Mouse (Mus musculus) heart, embryonic 12.5 days (tissue): ENCODE measurements around the gene Rprml. TPM values are rescaled to one million over a fixed set of nuclear protein-coding genes. Genes with fewer than 3 reads are reported as not detected.

ENCODE experiments used
- ATAC-seq: fragments of 200-750 bp; cut with Nextera tagmentation; 2 replicates; pipeline ENCODE4 v1.8.0; 2017; ENCODE audit warnings: moderate TSS enrichment, moderate library complexity; ENCODE audit not compliant: insufficient number of reproducible peaks, low FRiP score
- H3K27ac ChIP-seq: fragments of 300-500 bp; sonication (generic); 2 replicates; pipeline ENCODE4 v1.5.1; 2016; ENCODE audit warnings: mild to moderate bottlenecking, moderate library complexity; ENCODE audit not compliant: poor library complexity, severe bottlenecking
- H3K27me3 ChIP-seq: fragments of 300-500 bp; sonication (generic); replicated peaks from 2 replicates; pipeline ENCODE4 v1.6.1; 2016; ENCODE audit warnings: mild to moderate bottlenecking, moderate library complexity
- H3K36me3 ChIP-seq: fragments of 300-500 bp; sonication (generic); 2 replicates; pipeline ENCODE4 v1.6.1; 2016; ENCODE audit warnings: mild to moderate bottlenecking, moderate library complexity
- H3K4me1 ChIP-seq: fragments of 300-500 bp; sonication (generic); replicated peaks from 2 replicates; pipeline ENCODE4 v1.6.1; 2016; ENCODE audit warnings: mild to moderate bottlenecking
- H3K4me2 ChIP-seq: fragments of 300-500 bp; sonication (generic); 2 replicates; pipeline ENCODE4 v1.6.1; 2016; ENCODE audit warnings: mild to moderate bottlenecking, moderate library complexity
- H3K4me3 ChIP-seq: fragments of 300-500 bp; sonication (generic); 2 replicates; pipeline ENCODE4 v1.5.1; 2016; ENCODE audit warnings: mild to moderate bottlenecking
- H3K9ac ChIP-seq: fragments of 300-500 bp; sonication (generic); 2 replicates; pipeline ENCODE4 v1.6.1; 2016; ENCODE audit warnings: mild to moderate bottlenecking, moderate library complexity
- H3K9me3 ChIP-seq: fragments of 300-500 bp; sonication (generic); replicated peaks from 2 replicates; pipeline ENCODE4 v1.6.1; 2016; ENCODE audit warnings: mild to moderate bottlenecking, moderate library complexity
- WGBS: fragments of 180-500 bp; shearing (Covaris S2); methylation state at CpG from one replicate; pipeline ENCODE4 v1.1.7; 2016; 5-methylcytosine and 5-hydroxymethylcytosine counted together
- polyA plus RNA-seq: library from polyadenylated mRNA; unstranded; fragments of >200 nt; fragmentation: Nextera tagmentation; extraction: Ambion mirVana; gene quantifications from 2 replicates; pipeline ENCODE4 v1.2.1, GENCODE M21; 2016

The Rprml gene
- 0.63 and 0.79 TPM in 2 replicates for polyA plus RNA-seq

DNA sequence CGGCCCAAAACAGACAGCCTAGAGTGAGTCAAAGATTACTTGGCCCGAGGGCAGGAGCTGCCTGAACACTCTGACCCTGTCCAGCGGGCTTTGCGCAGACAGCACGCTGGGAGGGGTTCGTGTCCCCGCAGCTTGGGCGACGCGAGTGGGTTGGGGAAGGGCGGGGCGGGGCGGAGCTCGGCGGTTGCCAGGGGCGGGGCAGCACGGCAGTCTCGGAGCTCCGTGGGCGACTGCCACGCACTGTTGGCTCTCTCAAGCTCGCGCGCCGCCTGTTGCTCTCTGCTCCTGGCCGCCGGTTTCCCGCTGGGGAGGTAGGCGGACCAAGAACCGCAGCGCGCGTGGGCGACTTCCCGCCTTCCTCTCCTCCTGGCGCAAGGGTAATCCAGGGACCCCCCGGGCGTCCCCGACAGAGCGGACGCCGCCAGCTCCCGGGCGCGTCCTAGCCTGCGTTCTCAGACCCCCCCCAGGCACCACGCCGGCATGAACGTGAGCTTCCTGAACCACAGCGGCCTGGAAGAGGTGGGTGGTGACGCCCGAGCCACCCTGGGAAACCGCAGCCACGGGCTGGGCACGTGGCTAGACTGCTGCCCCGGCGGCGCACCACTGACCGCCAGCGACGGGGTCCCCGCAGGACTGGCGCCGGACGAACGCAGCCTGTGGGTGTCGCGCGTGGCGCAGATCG lies at the start of gene Rprml:
Gene Rprml (plus strand): TSS at position 270 of the 682 bp plus-strand sequence.
- Histone ChIP-seq H3K36me3 (no peaks in the 10 kb centered on the region), H3K4me3 (peak within 1 kb of the TSS; percentile 42), H3K27me3 (peaks cover 88% of the 10 kb centered on the region), H3K4me2 (peak within 1 kb of the TSS; percentile 75), H3K9me3 (peaks cover 1% of the 10 kb centered on the region; the same call in 1 of the 2 replicates), H3K9ac (no peak within 1 kb of the TSS), H3K4me1 (peaks cover 13% of the 10 kb centered on the region), H3K27ac (no peak within 1 kb of the TSS)
- ATAC-seq, result 0 out of 2 replicates have a peak, but pooled peaks have one; percentile 12
- WGBS, result under 1% methylated on average over 71 of the region's 71 CpGs

DNA sequence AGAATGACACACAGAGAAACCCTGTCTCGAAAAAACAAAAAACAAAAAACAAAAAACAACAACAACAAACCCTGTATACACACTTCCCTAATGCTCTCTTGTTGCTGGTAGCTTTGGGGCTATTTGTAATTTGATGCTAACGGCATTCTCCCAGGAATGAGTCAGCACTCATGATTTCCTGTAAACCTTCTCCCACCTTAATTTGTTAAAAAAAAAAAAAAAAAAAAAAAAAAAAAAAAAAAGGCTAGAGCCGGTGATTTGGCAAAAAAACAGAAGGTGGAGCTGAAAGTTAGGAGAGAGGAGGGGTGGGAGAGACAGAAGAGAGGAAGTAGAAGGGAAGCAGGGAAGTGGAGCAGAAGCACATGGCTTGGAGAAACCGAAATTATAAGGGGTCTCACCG lies 42.8 kb upstream of the Rprml start:
- Histone ChIP-seq H3K36me3 (no peaks in the 10 kb centered on the region), H3K4me1 (no peaks in the 10 kb centered on the region), H3K9me3 (no peaks in the 10 kb centered on the region), H3K27ac (no peak overlapping the region), H3K4me2 (no peak overlapping the region), H3K9ac (no peak overlapping the region), H3K27me3 (no peaks in the 10 kb centered on the region), H3K4me3 (no peak overlapping the region)
- no peak for ATAC-seq
- 55% methylated on average over 5 of the region's 5 CpGs for WGBS

DNA sequence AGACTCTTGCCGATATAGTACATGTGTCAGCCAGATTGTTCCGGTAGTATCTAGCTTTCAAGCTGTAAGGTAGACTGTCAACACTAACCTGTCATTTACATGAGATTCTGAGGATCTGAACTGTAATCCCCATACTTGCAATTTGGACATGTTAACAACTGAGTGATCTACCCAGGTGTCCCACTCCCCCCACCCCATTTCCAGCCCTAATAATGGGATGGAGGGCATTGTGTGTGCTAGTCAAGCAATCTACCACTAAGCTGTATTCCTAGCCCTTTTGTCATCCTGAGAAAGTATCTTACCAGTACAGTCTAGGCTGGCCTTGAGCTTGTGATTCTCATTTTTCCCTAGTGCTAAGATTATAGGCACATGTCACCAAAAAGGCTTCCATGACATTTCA lies 38.6 kb upstream of the Rprml start:
- Histone ChIP-seq H3K27me3 (no peaks in the 10 kb centered on the region), H3K27ac (no peak overlapping the region), H3K4me2 (no peak overlapping the region), H3K36me3 (no peaks in the 10 kb centered on the region), H3K9ac (no peak overlapping the region), H3K9me3 (no peaks in the 10 kb centered on the region), H3K4me1 (no peaks in the 10 kb centered on the region), H3K4me3 (no peak overlapping the region)
- no peak for ATAC-seq
- 78% methylated on average over 2 of the region's 2 CpGs for WGBS

DNA sequence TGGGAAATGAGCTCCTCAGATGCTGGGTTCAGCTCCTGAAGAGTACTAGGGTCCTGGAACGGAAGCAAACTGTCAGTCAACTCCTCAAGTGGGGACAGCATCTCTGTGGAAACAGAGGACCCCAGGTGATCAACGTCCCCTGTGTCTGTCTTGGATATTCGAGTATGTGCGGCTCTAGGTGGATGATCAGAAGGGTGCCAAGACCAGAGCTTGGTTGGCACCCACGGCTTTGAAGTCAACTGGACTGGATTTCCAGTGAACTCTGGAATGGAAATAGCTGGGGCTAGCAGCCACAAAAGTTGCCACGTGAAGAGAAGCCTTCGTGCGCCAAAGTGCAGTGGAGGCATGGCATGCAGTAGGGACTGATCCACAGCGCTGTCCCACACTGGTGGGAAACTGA lies 28.3 kb upstream of the Rprml start, which contains the start of gene Gm884:
Gene Gm884 (minus strand): TSS at position 101 of the 400 bp plus-strand sequence.
- ATAC-seq, result no peak
- Histone ChIP-seq H3K27me3 (no peaks in the 10 kb centered on the region), H3K4me3 (no peak within 1 kb of the TSS), H3K27ac (no peak within 1 kb of the TSS), H3K4me1 (no peaks in the 10 kb centered on the region), H3K9ac (no peak within 1 kb of the TSS), H3K9me3 (no peaks in the 10 kb centered on the region), H3K36me3 (no peaks in the 10 kb centered on the region), H3K4me2 (no peak within 1 kb of the TSS)
- WGBS, result 71% methylated on average over 9 of the region's 9 CpGs

DNA sequence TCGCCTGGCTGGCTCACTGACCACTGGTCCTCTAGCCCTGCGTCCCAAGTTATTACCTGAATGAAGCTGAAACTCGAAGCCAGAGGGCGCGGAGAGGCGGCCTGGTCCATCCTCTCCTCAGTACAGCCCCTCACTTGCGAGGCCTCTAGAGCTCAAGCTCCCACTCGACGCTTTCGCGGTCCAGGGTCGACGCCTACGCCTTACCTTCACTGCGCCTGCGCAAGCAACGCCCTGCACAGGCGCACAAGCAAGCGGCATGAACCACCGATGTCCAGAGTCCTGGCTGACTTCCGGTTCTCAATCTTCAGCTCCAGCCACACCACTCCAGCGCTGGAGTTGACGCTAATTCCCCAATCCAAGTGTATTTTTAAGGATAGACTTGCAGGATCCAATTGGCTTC lies 21.9 kb upstream of the Rprml start:
- H3K27ac ChIP-seq, result no peak overlapping the region
- WGBS, result 68% methylated on average over 23 of the region's 23 CpGs

DNA sequence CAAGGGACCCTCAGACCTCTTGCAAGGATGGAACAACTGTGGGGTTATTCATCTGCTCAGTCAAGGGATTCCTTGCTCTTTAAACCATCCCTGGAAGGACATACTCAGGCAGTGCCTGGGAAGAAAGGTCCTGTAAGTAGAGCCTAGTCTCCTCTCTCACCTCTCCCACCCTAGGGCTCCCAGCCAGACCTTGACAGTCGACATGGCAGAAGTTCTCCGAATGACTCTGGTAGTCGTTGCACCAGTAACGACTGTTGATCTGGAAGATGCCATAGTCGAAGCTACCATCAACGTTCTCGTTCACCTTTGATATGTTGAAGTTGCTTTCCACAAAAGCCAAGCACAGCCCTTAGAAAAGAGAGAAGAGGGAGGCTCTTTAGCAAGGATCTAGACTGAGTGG lies 14.6 kb upstream of the Rprml start:
- ATAC-seq, result no peak
- Histone ChIP-seq H3K4me2 (no peak overlapping the region), H3K9me3 (no peaks in the 10 kb centered on the region), H3K4me1 (no peaks in the 10 kb centered on the region), H3K27ac (no peak overlapping the region), H3K27me3 (peaks cover 29% of the 10 kb centered on the region), H3K4me3 (no peak overlapping the region), H3K9ac (no peak overlapping the region), H3K36me3 (no peaks in the 10 kb centered on the region)
- WGBS, result 74% methylated on average over 7 of the region's 7 CpGs

More for the DNA sequence above, 21.9 kb upstream of the Rprml start:
- H3K36me3 ChIP-seq, result no peaks in the 10 kb centered on the region
- no peaks in the 10 kb centered on the region for H3K9me3 ChIP-seq
- no peak overlapping the region for H3K4me2 ChIP-seq
- H3K4me3 ChIP-seq, result no peak overlapping the region
- H3K9ac ChIP-seq, result no peak overlapping the region
- ATAC-seq, result no peak
- 0 out of 2 replicates have a peak, but pooled peaks cover 4% of the 10 kb centered on the region for H3K27me3 ChIP-seq
- H3K4me1 ChIP-seq, result no peaks in the 10 kb centered on the region

DNA sequence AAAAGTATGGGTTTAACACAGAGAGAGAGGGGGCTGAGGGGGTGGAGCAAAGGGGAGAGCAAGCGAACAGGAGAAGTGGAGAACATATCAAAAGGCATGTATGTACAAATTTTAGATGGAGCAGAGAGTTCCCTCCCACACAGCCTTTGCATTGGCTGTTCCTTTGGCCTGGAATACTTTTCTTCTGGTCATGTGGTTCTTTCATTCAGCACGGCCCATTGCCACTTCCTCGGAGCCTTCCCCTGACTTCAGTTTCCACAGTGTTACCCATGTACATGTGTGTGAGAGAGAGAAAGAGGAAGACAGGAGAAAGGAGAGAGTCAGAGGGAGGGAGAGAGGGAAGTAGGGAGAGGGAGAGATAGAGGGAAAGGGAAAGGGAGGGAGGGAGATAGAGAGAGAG lies 13.9 kb upstream of the Rprml start:
- H3K27me3 ChIP-seq, result peaks cover 34% of the 10 kb centered on the region
- H3K36me3 ChIP-seq, result no peaks in the 10 kb centered on the region
- no peaks in the 10 kb centered on the region for H3K4me1 ChIP-seq
- H3K9ac ChIP-seq, result no peak overlapping the region
- WGBS, result 65% methylated on average over 3 of the region's 3 CpGs
- H3K4me3 ChIP-seq, result no peak overlapping the region
- H3K27ac ChIP-seq, result no peak overlapping the region
- no peak for ATAC-seq
- H3K9me3 ChIP-seq, result no peaks in the 10 kb centered on the region
- H3K4me2 ChIP-seq, result no peak overlapping the region

DNA sequence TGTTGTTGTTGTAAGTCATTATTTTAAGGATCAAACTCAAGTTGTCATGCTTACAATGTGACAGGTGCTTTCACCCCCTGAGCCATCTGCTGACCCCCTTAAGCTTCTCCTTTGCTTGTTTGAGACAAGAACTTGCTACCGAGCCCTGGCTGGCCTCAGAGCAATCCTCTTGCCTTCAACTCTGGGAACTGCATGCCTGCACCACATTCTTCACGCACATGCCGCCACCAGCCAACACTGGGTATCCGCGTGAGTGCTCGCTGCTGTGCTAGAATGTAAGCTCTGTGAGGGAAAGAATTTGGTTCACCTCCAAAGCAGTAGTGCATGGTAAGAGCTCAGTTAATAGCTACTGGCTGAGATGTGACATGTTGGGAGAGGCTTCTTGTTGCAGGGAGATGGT lies 13.1 kb upstream of the Rprml start:
- Histone ChIP-seq H3K9me3 (no peaks in the 10 kb centered on the region), H3K27ac (no peak overlapping the region), H3K4me3 (no peak overlapping the region), H3K4me1 (no peaks in the 10 kb centered on the region), H3K4me2 (no peak overlapping the region), H3K36me3 (no peaks in the 10 kb centered on the region), H3K9ac (no peak overlapping the region), H3K27me3 (peaks cover 38% of the 10 kb centered on the region)
- ATAC-seq, result no peak
- WGBS, result 78% methylated on average over 6 of the region's 6 CpGs

DNA sequence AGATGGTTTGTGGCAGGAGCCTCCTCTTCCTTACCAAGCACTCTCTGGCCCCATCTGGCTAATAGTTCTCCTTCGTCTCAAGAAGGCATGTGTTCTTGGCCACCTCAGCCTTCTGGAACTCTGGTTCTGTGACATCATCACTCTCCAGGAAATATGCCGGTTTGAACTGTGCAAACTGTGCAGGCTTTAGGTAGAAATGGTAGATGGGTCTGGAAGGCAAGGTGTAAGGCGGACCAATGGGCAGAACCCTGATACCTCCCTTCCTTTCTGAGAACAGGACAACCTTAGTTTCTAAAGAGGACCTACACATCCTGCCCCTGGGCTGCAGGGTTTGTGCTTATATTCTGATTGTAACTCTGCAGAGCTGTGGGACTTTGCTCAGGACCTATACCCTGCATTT lies 10.6 kb upstream of the Rprml start, which contains the start of gene Lyzl6:
Gene Lyzl6 (minus strand): TSS at position 101 of the 400 bp plus-strand sequence.
- H3K4me2 ChIP-seq, result no peak within 1 kb of the TSS
- H3K4me3 ChIP-seq, result no peak within 1 kb of the TSS
- peaks cover 47% of the 10 kb centered on the region for H3K27me3 ChIP-seq
- H3K9ac ChIP-seq, result 0 out of 2 replicates have a peak within 1 kb of the TSS, but pooled peaks have one; percentile 25
- no peaks in the 10 kb centered on the region for H3K9me3 ChIP-seq
- ATAC-seq, result no peak
- no peaks in the 10 kb centered on the region for H3K4me1 ChIP-seq
- 54% methylated on average over 3 of the region's 3 CpGs for WGBS
- H3K36me3 ChIP-seq, result no peaks in the 10 kb centered on the region
- no peak within 1 kb of the TSS for H3K27ac ChIP-seq

DNA sequence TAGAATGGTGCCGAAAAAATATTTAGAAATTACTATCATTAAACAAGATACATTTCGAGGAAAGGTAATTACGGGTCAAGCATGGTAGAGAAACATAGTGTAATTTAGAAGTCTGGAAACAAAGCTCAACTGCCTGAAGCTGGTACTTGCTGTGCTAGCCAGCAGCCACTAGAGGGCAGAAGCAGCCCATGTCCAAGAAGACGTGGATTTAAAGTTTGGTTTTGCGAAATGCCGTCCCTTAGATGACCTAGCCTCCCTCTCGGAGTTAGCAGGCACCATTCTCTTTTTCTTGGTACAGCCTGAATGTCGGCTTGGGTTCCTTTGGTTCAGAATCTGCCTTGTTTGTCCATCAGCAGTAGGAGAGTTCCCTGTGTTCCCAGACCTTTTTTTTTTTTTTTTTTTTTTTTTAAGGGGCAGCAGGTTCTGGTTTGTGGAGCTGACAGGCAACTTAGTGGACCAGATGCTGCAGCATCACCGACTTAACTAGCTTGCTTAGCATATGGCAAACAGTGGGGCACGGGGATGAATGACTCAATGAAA lies 9.9 kb upstream of the Rprml start:
- Histone ChIP-seq H3K4me2 (no peak overlapping the region), H3K27ac (no peak overlapping the region)
- 5% methylated on average over 10 of the region's 10 CpGs for WGBS

DNA sequence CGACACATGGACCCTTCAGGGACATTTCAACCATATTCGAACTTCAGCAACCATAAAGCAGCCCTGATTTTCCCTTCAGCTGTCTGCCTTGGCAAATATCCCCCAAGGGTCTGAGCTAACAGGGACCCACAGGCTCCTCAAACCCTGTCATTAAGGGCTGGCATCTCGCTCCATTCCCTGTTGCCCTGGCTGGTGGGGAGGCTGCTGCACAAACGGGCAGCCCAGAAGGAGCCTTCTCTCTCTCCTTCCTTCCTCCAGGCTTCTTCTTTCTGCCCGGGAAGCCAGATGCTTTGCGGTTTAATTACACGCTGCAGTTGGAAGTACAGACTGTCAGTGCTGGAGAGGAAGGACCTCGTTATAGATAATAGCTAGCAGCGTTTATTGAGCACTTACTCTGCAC lies 6.2 kb upstream of the Rprml start:
- Histone ChIP-seq H3K4me3 (no peak overlapping the region), H3K36me3 (no peaks in the 10 kb centered on the region), H3K9ac (no peak overlapping the region), H3K4me2 (no peak overlapping the region), H3K27ac (no peak overlapping the region), H3K4me1 (no peaks in the 10 kb centered on the region), H3K9me3 (peaks cover 4% of the 10 kb centered on the region; the same call in 1 of the 2 replicates), H3K27me3 (peaks cover 61% of the 10 kb centered on the region)
- no peak for ATAC-seq
- 70% methylated on average over 9 of the region's 9 CpGs for WGBS

More for the DNA sequence above, 9.9 kb upstream of the Rprml start:
- peaks cover 3% of the 10 kb centered on the region; the same call in 1 of the 2 replicates for H3K9me3 ChIP-seq
- no peak overlapping the region for H3K4me3 ChIP-seq
- no peaks in the 10 kb centered on the region for H3K4me1 ChIP-seq
- H3K36me3 ChIP-seq, result no peaks in the 10 kb centered on the region
- no peak overlapping the region for H3K9ac ChIP-seq
- ATAC-seq, result no peak
- H3K27me3 ChIP-seq, result peaks cover 47% of the 10 kb centered on the region
